Mouse (Mus musculus) bone marrow macrophage, adult 2 months (primary cell): ENCODE measurements around the gene Rnf43.

Source experiments
- CTCF ChIP-seq: IDR thresholded peaks from 2 replicates; pipeline ENCODE4 v1.5.1; 2012; ENCODE audit warnings: low read depth, mild to moderate bottlenecking, low read length, moderate library complexity
- POLR2A ChIP-seq: IDR thresholded peaks from 2 replicates; pipeline ENCODE4 v1.6.1; 2012; ENCODE audit warnings: mild to moderate bottlenecking, low read depth, low read length, borderline replicate concordance

- TF ChIP-seq CTCF (no peak), POLR2A (no peak)
Measured at GRCm38 (mm10) chr11:87761181-87761721, 98.7 kb downstream of the Rnf43 start.
